Mouse (Mus musculus) telencephalon, adult 2 months (tissue): ENCODE data around the gene Hrasls5.

Source experiments
- DNase-seq: peaks from one replicate; pipeline ENCODE4 v3.0.0-alpha.2; 2011; ENCODE audit warnings: low read depth, low spot score

Gene Hrasls5

GRCm38 (mm10) chr19:7611942-7612757 lies at the start of gene Hrasls5:
TSS of gene Hrasls5 (plus strand) at chr19:7612541.
- DNase-seq = peak; percentile 33

GRCm38 (mm10) chr19:7562601-7563129 lies 49.7 kb upstream of the Hrasls5 start:
- DNase-seq = no peak

GRCm38 (mm10) chr19:7563676-7564075 lies 48.7 kb upstream of the Hrasls5 start:
- no peak for DNase-seq

GRCm38 (mm10) chr19:7564457-7564856 lies 47.9 kb upstream of the Hrasls5 start:
- DNase-seq = no peak

- DNase-seq = peak; percentile 58
These were observed 45.5 kb upstream of the Hrasls5 start for GRCm38 (mm10) chr19:7566826-7567225.

GRCm38 (mm10) chr19:7568364-7568763 lies 44.0 kb upstream of the Hrasls5 start:
- no peak for DNase-seq

GRCm38 (mm10) chr19:7569650-7570049 lies 42.7 kb upstream of the Hrasls5 start:
- no peak for DNase-seq

GRCm38 (mm10) chr19:7576180-7576579 lies 36.2 kb upstream of the Hrasls5 start:
- no peak for DNase-seq

GRCm38 (mm10) chr19:7577710-7578109 lies 34.6 kb upstream of the Hrasls5 start:
- no peak for DNase-seq

- DNase-seq = no peak
These were observed 31.3 kb upstream of the Hrasls5 start for GRCm38 (mm10) chr19:7581042-7581441.

GRCm38 (mm10) chr19:7583101-7583500 lies 29.2 kb upstream of the Hrasls5 start:
- DNase-seq = no peak

GRCm38 (mm10) chr19:7583599-7583998 lies 28.7 kb upstream of the Hrasls5 start:
- DNase-seq = no peak

- DNase-seq = no peak
These were observed 27.1 kb upstream of the Hrasls5 start for GRCm38 (mm10) chr19:7585279-7585678.

GRCm38 (mm10) chr19:7585764-7586163 lies 26.6 kb upstream of the Hrasls5 start:
- DNase-seq = no peak

- no peak for DNase-seq
These were observed 21.5 kb upstream of the Hrasls5 start for GRCm38 (mm10) chr19:7590795-7591194.

GRCm38 (mm10) chr19:7592018-7592417 lies 20.3 kb upstream of the Hrasls5 start:
- no peak for DNase-seq

- DNase-seq = peak; percentile 44
These were observed 16.8 kb upstream of the Hrasls5 start for GRCm38 (mm10) chr19:7595534-7595933.

- DNase-seq = no peak
These were observed 13.9 kb upstream of the Hrasls5 start for GRCm38 (mm10) chr19:7598481-7598880.

- DNase-seq = no peak
These were observed 10.8 kb upstream of the Hrasls5 start for GRCm38 (mm10) chr19:7601551-7601950.

- no peak for DNase-seq
These were observed 8.2 kb upstream of the Hrasls5 start for GRCm38 (mm10) chr19:7604107-7604506.

GRCm38 (mm10) chr19:7605013-7605412 lies 7.3 kb upstream of the Hrasls5 start:
- DNase-seq = no peak

GRCm38 (mm10) chr19:7605930-7606783 lies 6.2 kb upstream of the Hrasls5 start:
- DNase-seq = peak; percentile 28
